Mouse (Mus musculus) spleen, adult 2 months (tissue): Measurements from ENCODE around the gene Gm20388.

Source experiments
- CTCF ChIP-seq: fragments of 200-500 bp; IDR thresholded peaks from 2 replicates; pipeline ENCODE4 v1.5.1; 2011; ENCODE audit warnings: mild to moderate bottlenecking, inconsistent platforms; ENCODE audit not compliant: insufficient read depth, insufficient read length, insufficient replicate concordance; ENCODE audit errors: extremely low read depth
- POLR2A ChIP-seq: fragments of 200-500 bp; IDR thresholded peaks from 2 replicates; pipeline ENCODE4 v1.6.1; 2011; ENCODE audit warnings: low read depth, low read length, inconsistent platforms

GRCm38 (mm10) chr8:123764671-123765070 is 3854.0 kb downstream of the Gm20388 start:
- TF ChIP-seq POLR2A (no peak), CTCF (no peak)
